Mouse (Mus musculus) embryonic facial prominence, embryonic 15.5 days (tissue): ENCODE data around the gene Ssr2. TPM values are rescaled to one million over a fixed set of nuclear protein-coding genes. Genes with fewer than 3 reads are reported as not detected.

Experiments
- ATAC-seq: fragments of 200-750 bp; cut with Nextera tagmentation; 2 replicates; pipeline ENCODE4 v1.8.0; 2017; ENCODE audit warnings: low read depth, moderate TSS enrichment; ENCODE audit not compliant: insufficient number of reproducible peaks, low FRiP score, low TSS enrichment
- H3K27ac ChIP-seq: fragments of 300-500 bp; sonication (generic); replicated peaks from 2 replicates; pipeline ENCODE4 v1.5.1; 2015; ENCODE audit warnings: mild to moderate bottlenecking, inconsistent platforms
- H3K27me3 ChIP-seq: fragments of 300-500 bp; sonication (generic); 2 replicates; pipeline ENCODE4 v1.6.1; 2015; ENCODE audit warnings: inconsistent platforms
- H3K36me3 ChIP-seq: fragments of 300-500 bp; sonication (generic); 2 replicates; pipeline ENCODE4 v1.6.1; 2015; ENCODE audit warnings: mild to moderate bottlenecking, inconsistent platforms
- H3K4me1 ChIP-seq: fragments of 300-500 bp; sonication (generic); 2 replicates; pipeline ENCODE4 v1.6.1; 2015; ENCODE audit warnings: inconsistent platforms
- H3K4me2 ChIP-seq: fragments of 300-500 bp; sonication (generic); replicated peaks from 2 replicates; pipeline ENCODE4 v1.6.1; 2015; ENCODE audit warnings: mild to moderate bottlenecking, inconsistent platforms
- H3K4me3 ChIP-seq: fragments of 300-500 bp; sonication (generic); replicated peaks from 2 replicates; pipeline ENCODE4 v1.5.1; 2015; ENCODE audit warnings: mild to moderate bottlenecking, inconsistent platforms
- H3K9ac ChIP-seq: fragments of 300-500 bp; sonication (generic); 2 replicates; pipeline ENCODE4 v1.6.1; 2015; ENCODE audit warnings: inconsistent platforms
- H3K9me3 ChIP-seq: fragments of 300-500 bp; sonication (generic); replicated peaks from 2 replicates; pipeline ENCODE4 v1.6.1; 2016; ENCODE audit warnings: inconsistent platforms
- WGBS: fragments of 180-500 bp; shearing (Covaris S2); methylation state at CpG from one replicate; pipeline ENCODE4 v1.1.7; 2015; 5-methylcytosine and 5-hydroxymethylcytosine counted together
- polyA plus RNA-seq: library from polyadenylated mRNA; unstranded; fragments of >200 nt; fragmentation: Nextera tagmentation; extraction: Ambion mirVana; gene quantifications from 2 replicates; pipeline ENCODE4 v1.2.1, GENCODE M21; 2015

Gene Ssr2
- polyA plus RNA-seq, 1 experiment from 2014 or later, result 339 TPM

DNA sequence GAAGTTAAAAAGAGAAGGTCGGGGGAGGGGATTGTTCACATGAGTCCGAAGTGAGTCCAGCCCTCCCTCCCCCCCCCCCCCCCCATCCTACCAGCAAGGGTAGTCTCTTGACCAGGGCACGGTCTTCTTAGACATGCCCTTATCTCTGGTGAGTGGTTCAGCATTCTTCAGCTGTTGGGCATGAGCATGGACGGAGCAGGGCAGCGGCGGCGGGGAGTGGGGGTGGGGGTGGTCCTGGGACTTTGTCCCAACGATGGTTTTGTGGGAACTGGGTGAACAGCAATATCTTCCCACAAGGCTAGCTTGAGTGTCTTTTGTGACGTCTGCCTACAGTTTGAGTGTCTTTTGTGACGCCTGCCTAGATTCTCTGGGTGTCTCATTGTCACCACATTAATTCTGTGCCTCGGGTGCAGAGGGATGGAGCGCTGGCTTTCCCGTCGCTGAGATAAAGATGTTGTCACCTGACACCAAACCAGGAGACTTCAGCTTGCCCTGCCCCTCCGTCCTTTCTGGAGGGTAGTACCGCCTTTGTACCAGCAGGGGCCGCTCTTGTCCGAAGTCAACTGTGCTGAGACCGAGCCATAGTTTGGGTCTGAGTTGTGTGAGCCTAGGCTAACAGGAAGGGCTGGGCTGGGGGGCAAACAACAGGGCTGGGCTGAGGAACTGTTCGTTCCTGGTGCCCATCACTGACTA lies 31.5 kb downstream of the Ssr2 start:
- Histone ChIP-seq H3K27ac (no peak overlapping the region), H3K4me2 (peak overlapping the region; percentile 58), H3K4me1 (peaks cover 11% of the 10 kb centered on the region), H3K9ac (0 out of 2 replicates have a peak overlapping the region, but pooled peaks have one; percentile 9), H3K36me3 (no peaks in the 10 kb centered on the region), H3K9me3 (no peaks in the 10 kb centered on the region), H3K4me3 (peak overlapping the region; percentile 32), H3K27me3 (no peaks in the 10 kb centered on the region)
- WGBS, result under 1% methylated on average over 20 of the region's 20 CpGs
- ATAC-seq, result peak; percentile 86

GRCm38 (mm10) chr3:88607758-88608138 lies 32.1 kb downstream of the Ssr2 start:
- Histone ChIP-seq H3K9me3 (no peaks in the 10 kb centered on the region), H3K27ac (no peak overlapping the region), H3K27me3 (no peaks in the 10 kb centered on the region), H3K4me1 (peaks cover 11% of the 10 kb centered on the region), H3K4me3 (peak overlapping the region; percentile 32), H3K9ac (0 out of 2 replicates have a peak overlapping the region, but pooled peaks have one; percentile 9), H3K36me3 (no peaks in the 10 kb centered on the region), H3K4me2 (peak overlapping the region; percentile 58)
- 15% methylated on average over 10 of the region's 10 CpGs for WGBS
- ATAC-seq, result peak; percentile 32; the same call in 1 of the 2 replicates

DNA sequence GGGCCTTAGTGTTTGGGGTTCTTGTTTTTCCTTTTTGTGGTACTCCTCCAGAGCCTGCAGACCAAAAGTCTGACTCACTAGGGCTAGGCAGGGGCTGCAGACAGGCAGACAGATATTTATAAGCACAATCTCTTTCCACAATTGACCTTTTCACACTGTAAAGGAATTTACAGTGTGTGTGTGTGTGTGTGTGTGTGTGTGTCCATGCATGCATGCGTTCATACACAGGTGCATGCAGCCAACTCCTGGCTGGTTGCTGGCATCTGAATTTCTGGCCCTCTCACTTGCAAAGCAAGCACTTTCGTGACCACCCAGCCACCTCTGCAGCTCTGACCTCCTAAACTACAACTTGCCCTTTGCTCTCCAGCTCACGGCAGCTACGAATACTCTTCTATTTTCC lies 33.4 kb downstream of the Ssr2 start:
- Histone ChIP-seq H3K27me3 (no peaks in the 10 kb centered on the region), H3K9ac (no peak overlapping the region), H3K4me2 (no peak overlapping the region), H3K27ac (no peak overlapping the region), H3K4me3 (no peak overlapping the region), H3K9me3 (no peaks in the 10 kb centered on the region), H3K4me1 (peaks cover 11% of the 10 kb centered on the region), H3K36me3 (no peaks in the 10 kb centered on the region)
- ATAC-seq, result no peak
- 72% methylated on average over 4 of the region's 4 CpGs for WGBS

DNA sequence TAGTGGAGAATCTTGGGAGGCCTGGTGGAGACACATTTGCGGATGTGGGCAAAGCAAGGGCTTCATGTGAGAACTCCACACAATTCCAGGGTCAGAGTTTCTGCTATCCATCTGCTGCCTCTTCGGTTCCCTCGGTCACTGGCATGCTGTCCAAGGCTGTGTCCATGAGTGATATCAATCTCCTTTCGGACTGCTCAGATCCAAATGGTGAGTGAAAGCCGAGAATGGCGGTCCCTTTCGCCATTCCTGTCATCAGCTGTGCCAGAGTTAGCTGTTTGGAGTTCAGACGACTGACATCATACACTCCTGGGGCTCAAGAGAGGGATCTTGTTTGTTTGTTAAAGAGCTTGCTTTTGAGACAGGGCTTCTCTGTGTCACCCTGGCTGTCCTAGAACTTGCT lies 38.7 kb downstream of the Ssr2 start:
- no peak overlapping the region for H3K4me2 ChIP-seq
- H3K4me3 ChIP-seq, result no peak overlapping the region
- H3K9ac ChIP-seq, result no peak overlapping the region
- 71% methylated on average over 8 of the region's 8 CpGs for WGBS
- H3K4me1 ChIP-seq, result peaks cover 23% of the 10 kb centered on the region
- no peak for ATAC-seq
- H3K27ac ChIP-seq, result no peak overlapping the region
- H3K9me3 ChIP-seq, result no peaks in the 10 kb centered on the region
- H3K36me3 ChIP-seq, result no peaks in the 10 kb centered on the region
- no peaks in the 10 kb centered on the region for H3K27me3 ChIP-seq

DNA sequence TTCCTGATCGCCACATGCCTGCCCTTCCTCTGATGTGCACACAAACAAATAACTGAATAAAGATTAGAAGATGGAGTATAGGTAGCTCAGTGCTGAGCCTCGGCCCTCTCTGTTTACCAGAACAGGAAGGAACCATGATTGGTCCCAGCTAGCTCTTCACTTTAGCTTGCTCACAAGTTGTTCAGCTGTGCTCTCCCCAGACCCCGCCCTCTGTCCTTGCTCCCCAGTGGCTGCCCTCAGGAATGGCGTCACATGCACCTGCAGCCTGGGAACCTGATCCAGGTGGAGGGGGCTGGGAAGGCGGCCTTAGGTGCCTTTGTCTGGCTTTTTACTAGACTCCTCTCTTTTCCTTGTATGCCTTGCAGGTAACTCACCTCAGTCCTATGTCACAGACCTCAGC lies 39.4 kb downstream of the Ssr2 start:
- H3K27me3 ChIP-seq, result no peaks in the 10 kb centered on the region
- no peak overlapping the region for H3K9ac ChIP-seq
- no peaks in the 10 kb centered on the region for H3K9me3 ChIP-seq
- ATAC-seq, result peak; percentile 51
- H3K27ac ChIP-seq, result peak overlapping the region; percentile 79
- no peak overlapping the region for H3K4me3 ChIP-seq
- no peak overlapping the region for H3K4me2 ChIP-seq
- WGBS, result 49% methylated on average over 5 of the region's 5 CpGs
- no peaks in the 10 kb centered on the region for H3K36me3 ChIP-seq
- peaks cover 30% of the 10 kb centered on the region for H3K4me1 ChIP-seq

- Histone ChIP-seq H3K4me3 (peak overlapping the region; percentile 24), H3K9ac (0 out of 2 replicates have a peak overlapping the region, but pooled peaks have one; percentile 1), H3K27me3 (no peaks in the 10 kb centered on the region), H3K27ac (peak overlapping the region; percentile 79), H3K9me3 (no peaks in the 10 kb centered on the region), H3K36me3 (no peaks in the 10 kb centered on the region), H3K4me1 (peaks cover 37% of the 10 kb centered on the region), H3K4me2 (peak overlapping the region; percentile 28)
- WGBS, result 26% methylated on average over 9 of the region's 9 CpGs
- ATAC-seq, result peak; percentile 68
These were observed 40.3 kb downstream of the Ssr2 start for GRCm38 (mm10) chr3:88615902-88616391.

- Histone ChIP-seq H3K27ac (0 out of 2 replicates have a peak overlapping the region, but pooled peaks have one; percentile 79), H3K9me3 (no peaks in the 10 kb centered on the region), H3K9ac (no peak overlapping the region), H3K4me3 (peak overlapping the region; percentile 24; the same call in 1 of the 2 replicates), H3K27me3 (no peaks in the 10 kb centered on the region), H3K36me3 (no peaks in the 10 kb centered on the region), H3K4me1 (peaks cover 38% of the 10 kb centered on the region), H3K4me2 (peak overlapping the region; percentile 28)
- WGBS, result 68% methylated on average over 3 of the region's 3 CpGs
- ATAC-seq, result no peak
These were observed 41.4 kb downstream of the Ssr2 start for GRCm38 (mm10) chr3:88616951-88617500.

- ATAC-seq, result no peak
- 71% methylated on average over 8 of the region's 8 CpGs for WGBS
- no peak overlapping the region for H3K4me2 ChIP-seq
- peaks cover 46% of the 10 kb centered on the region for H3K4me1 ChIP-seq
- peak overlapping the region; percentile 34; the same call in 1 of the 2 replicates for H3K27ac ChIP-seq
- H3K9me3 ChIP-seq, result no peaks in the 10 kb centered on the region
- no peak overlapping the region for H3K9ac ChIP-seq
- H3K4me3 ChIP-seq, result no peak overlapping the region
- H3K36me3 ChIP-seq, result no peaks in the 10 kb centered on the region
- H3K27me3 ChIP-seq, result no peaks in the 10 kb centered on the region
These were observed 42.6 kb downstream of the Ssr2 start for GRCm38 (mm10) chr3:88618074-88618871.

- no peak overlapping the region for H3K9ac ChIP-seq
- no peak overlapping the region for H3K4me3 ChIP-seq
- peaks cover 57% of the 10 kb centered on the region for H3K4me1 ChIP-seq
- no peaks in the 10 kb centered on the region for H3K36me3 ChIP-seq
- WGBS, result 55% methylated on average over 9 of the region's 9 CpGs
- H3K27me3 ChIP-seq, result no peaks in the 10 kb centered on the region
- 0 out of 2 replicates have a peak overlapping the region, but pooled peaks have one; percentile 2 for H3K27ac ChIP-seq
- H3K9me3 ChIP-seq, result no peaks in the 10 kb centered on the region
- ATAC-seq, result no peak
- peak overlapping the region; percentile 80; the same call in 1 of the 2 replicates for H3K4me2 ChIP-seq
These were observed 43.7 kb downstream of the Ssr2 start for GRCm38 (mm10) chr3:88619113-88620097.
